Mouse (Mus musculus): ENCODE results near the gene Chchd2.

DNA sequence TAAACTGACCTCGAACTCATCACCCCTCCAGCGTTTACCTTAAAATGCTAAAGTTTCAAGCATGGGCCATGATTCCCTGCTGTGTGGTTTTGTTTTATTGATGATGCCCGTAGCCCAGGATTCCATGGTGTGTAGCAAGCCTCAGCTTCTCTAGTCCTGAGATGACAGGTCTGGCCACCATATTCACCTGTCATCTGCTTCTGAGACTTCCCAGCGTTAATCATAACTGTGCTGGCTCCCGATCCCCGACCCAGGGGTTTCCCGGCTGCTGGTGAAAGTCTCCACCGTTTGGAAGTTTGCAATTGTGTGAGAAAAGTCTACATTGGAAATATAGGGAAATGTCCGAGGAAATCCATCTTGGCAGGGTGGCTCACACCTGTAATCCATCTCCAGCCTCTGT, 21.9 kb upstream of the Chchd2 start:
- TF ChIP-seq CTCF (IDR thresholded peaks at IDR 0.05; ENCODE audit: low read depth) (no peak), EP300 (IDR thresholded peaks at IDR 0.05; ENCODE audit: low read depth) (no peak)
